Mouse (Mus musculus): ENCODE data around the gene Olfr104-ps. TPM values are rescaled to one million over a fixed set of nuclear protein-coding genes. Genes with fewer than 3 reads are reported as not detected.

Olfr104-ps gene
- total RNA-seq (2021): not detected
- long read RNA-seq, experiment 1: 0 reads
- long read RNA-seq, experiment 2: 0 reads

DNA sequence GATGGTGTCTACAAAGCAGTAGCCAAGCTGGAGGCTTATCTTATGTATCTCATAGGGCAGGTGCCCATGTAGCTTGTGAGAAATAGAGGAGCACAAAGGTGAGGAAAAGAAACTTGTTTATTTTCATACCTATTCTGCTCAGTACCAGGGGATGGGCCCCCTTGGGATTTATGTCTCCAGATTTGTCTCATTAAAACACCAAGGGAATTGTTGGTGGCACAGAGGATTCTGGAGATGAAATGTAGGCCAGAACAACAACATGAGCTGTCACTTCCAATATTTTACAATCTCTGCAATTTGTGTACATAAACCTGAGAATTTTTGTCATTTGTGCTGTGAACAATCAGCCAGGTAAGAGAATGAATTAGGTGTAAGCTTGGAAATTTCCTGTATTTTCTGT is at the start of gene Olfr104-ps:
TSS of gene Olfr104-ps (plus strand) at position 301 of the 400 bp plus-strand sequence.
- DNase-seq (ENCODE audit: low spot score in 2 of 2): no peak

DNA sequence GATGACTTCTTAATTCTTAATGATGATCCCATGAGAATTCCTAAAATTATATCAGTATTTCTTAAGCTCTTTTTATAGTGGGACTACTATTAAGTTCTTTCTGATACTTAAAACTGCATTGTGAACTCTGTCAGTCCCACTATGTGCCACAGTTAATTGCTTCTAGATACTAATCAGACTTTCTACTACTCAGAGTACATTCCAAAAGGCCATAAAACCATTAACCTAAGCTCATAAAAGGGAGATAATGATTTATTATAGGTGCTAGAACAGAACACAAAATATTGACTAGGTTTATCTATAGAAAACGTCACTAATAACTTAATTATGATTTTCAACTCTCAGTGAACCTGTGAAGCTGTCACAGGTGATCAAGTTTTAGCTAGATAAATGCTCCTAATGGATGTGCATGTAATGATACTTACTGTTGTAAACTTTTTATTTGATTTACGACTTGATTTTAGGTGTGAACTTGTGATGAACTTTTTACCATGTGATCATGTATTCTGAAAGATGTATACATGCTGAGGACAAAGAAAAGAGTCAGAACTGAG is 49.2 kb upstream of the Olfr104-ps start:
- no peak for DNase-seq (ENCODE audit: low spot score in 2 of 2)

DNA sequence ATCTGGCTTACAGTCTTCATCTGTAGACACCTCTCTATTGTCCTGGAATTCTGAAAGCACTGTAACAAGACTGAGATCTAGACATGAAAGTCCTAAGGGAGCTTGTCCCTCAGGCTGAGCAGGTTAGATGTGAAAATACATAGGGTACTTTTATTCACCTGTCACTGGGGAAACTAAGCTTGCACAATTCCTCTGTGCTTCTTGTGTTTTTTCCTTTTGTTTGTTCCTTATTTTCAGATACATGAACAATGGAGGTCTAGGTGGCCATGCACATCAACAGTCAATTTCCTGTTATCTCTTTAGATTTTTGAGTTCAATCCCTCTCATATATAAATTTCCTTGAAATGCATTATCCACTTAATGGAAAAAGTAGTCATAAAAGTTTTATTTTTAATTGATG is 42.4 kb upstream of the Olfr104-ps start, which contains the start of gene Olfr102:
TSS of gene Olfr102 (minus strand) at position 101 of the 400 bp plus-strand sequence.
- no peak for DNase-seq (ENCODE audit: low spot score in 2 of 2)

DNA sequence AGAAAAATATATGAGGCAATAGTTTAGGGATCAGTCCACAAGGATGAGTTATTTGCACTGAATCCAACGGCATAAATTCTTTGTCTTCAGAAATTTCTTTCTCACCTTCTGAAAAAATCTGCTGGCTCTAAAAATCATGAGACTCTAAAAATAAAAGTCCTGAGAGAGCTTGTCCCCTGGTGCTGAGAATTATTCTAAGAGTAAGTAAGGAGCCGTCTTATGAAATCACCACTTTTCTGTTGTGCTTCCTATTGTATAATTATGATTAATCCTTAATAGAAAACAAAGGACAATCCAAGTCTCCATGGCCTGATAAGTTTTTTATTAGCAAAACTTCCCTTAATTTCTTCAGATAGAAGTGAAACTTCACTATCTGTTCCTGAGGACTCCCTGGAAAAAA is 19.8 kb upstream of the Olfr104-ps start, which contains the start of gene Olfr103:
TSS of gene Olfr103 (minus strand) at position 101 of the 400 bp plus-strand sequence.
- no peak for DNase-seq (ENCODE audit: low spot score in 2 of 2)

DNA sequence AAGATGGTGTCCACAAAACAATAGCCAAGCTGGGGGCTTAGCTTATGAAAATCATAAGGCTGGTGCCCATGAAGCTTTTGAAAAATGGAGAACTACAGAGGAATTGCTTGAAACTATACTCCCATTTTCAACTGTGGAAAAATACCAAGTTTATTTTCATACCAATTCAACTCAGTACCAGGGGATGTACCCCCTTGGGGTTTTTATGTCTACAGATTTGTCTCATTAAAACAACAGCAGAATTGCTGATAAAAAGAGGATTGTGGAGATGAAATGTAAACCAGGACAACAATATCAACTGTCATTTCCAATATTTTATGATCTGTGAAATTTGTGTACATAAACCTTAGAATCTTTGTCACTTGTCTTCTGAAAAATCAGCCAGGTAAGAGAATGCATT is 19.4 kb downstream of the Olfr104-ps start, which contains the start of gene Olfr105-ps:
TSS of gene Olfr105-ps (plus strand) at position 301 of the 400 bp plus-strand sequence.
- no peak for DNase-seq (ENCODE audit: low spot score in 2 of 2)

DNA sequence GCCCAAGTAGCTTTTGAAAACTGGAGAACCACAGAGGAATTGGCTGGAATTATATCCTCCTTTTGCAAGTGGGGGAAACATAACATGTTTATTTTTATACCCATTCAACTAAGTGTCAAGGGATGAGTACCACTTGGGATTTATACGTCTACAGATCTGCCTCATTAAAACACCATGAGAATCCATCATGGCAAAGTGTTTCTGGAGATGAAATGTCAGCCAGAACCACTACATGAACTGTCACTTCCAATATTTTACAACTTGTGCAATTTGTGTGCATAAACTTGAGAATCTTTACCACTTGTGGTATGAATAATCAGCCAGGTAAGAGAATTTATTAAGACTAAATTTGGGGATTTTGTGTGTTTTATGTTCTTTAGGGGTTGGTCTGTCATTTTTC is 30.7 kb downstream of the Olfr104-ps start, which contains the start of gene Olfr106-ps:
TSS of gene Olfr106-ps (plus strand) at position 301 of the 400 bp plus-strand sequence.
- DNase-seq (ENCODE audit: low spot score in 2 of 2): no peak

DNA sequence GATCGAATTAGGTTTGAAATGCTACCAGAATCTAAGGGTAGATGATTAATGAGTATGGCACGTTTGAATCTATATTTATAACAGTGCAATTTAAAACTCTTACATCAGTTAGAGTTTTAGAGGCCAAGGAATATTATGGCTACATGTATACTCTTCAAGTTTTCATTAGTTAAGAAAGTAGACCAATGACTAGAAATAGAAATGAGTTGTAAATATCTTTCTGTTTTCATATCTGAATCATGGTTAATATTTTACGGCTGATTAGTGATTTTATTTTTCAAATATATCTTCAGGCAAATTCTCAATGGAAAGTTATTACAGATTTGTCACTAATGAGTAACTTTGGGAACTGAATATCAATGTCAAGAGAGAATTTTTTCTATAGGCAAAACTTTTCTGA is 39.5 kb downstream of the Olfr104-ps start, which contains the start of gene Olfr107:
TSS of gene Olfr107 (plus strand) at position 301 of the 400 bp plus-strand sequence.
- DNase-seq (ENCODE audit: low spot score in 2 of 2): no peak

DNA sequence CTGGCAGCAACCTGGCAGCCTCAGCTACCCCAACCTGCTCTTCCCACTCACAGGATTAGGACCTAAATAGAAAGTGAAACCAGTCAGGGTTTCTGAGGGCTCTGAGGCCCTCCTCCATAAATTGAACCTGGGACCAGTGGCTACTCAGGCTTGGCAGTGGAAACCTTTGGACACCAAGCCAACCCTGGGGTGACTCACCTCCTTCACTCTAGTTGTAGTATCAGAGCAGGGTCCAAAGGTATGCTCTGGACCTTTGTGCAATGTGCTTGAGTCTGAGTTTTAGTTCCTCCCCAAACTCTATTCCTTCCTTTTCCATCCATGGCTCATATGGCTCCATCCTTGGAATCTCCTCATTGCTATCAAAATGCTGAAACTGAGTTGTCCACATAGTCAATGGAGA is 54.0 kb downstream of the Olfr104-ps start:
- DNase-seq (ENCODE audit: low spot score in 2 of 2): no peak

Other genes with a start within 250 kb of the Olfr104-ps start
- gene Olfr92, start 239.5 kb upstream of the Olfr104-ps start, total RNA-seq (2021): not detected
- gene Olfr93, start 198.1 kb upstream of the Olfr104-ps start, total RNA-seq (2021): not detected
- gene Ubd, start 165.7 kb upstream of the Olfr104-ps start, total RNA-seq (2021): not detected
- not detected for gene Olfr94, start 158.6 kb upstream of the Olfr104-ps start, total RNA-seq (2021)
- gene Olfr95, start 146.5 kb upstream of the Olfr104-ps start, total RNA-seq (2021): not detected
- gene Olfr96, start 139.4 kb upstream of the Olfr104-ps start, total RNA-seq (2021): not detected
- gene Olfr97, start 122.3 kb upstream of the Olfr104-ps start, total RNA-seq (2021): not detected
- gene Olfr98, start 95.8 kb upstream of the Olfr104-ps start, total RNA-seq (2021): not detected
- 1 to 10 TPM; 2.2 to 2.5 TPM for gene H2-M3, start 89.4 kb upstream of the Olfr104-ps start, total RNA-seq (2021)
- not detected for gene Olfr99, start 76.1 kb upstream of the Olfr104-ps start, total RNA-seq (2021)
- gene Olfr101, start 55.3 kb upstream of the Olfr104-ps start, total RNA-seq (2021): not detected
- gene Olfr102, start 42.5 kb upstream of the Olfr104-ps start, total RNA-seq (2021): not detected
- not detected for gene Olfr103, start 19.9 kb upstream of the Olfr104-ps start, total RNA-seq (2021)
- gene Olfr105-ps, start 19.5 kb downstream of the Olfr104-ps start, total RNA-seq (2021): not detected
- gene Olfr106-ps, start 30.8 kb downstream of the Olfr104-ps start, total RNA-seq (2021): not detected
- under 1 TPM in 1 of 2 experiments, not detected in 1; 0.10 TPM for gene Olfr107, start 39.6 kb downstream of the Olfr104-ps start, total RNA-seq (2021)
- not detected for gene Olfr108, start 85.9 kb downstream of the Olfr104-ps start, total RNA-seq (2021)
- not detected for gene Olfr109, start 99.3 kb downstream of the Olfr104-ps start, total RNA-seq (2021)
- gene H2-M2, start 124.0 kb downstream of the Olfr104-ps start, total RNA-seq (2021): not detected
- not detected for gene Olfr110, start 132.9 kb downstream of the Olfr104-ps start, total RNA-seq (2021)
- gene Olfr111, start 148.4 kb downstream of the Olfr104-ps start, total RNA-seq (2021): not detected
- gene Olfr112, start 209.9 kb downstream of the Olfr104-ps start, total RNA-seq (2021): not detected
- gene Olfr113, start 218.1 kb downstream of the Olfr104-ps start, total RNA-seq (2021): not detected
- not detected for gene Olfr114, start 233.2 kb downstream of the Olfr104-ps start, total RNA-seq (2021)